Mouse (Mus musculus): ENCODE data around the gene Itga5. TPM values are rescaled to one million over a fixed set of nuclear protein-coding genes. Genes with fewer than 3 reads are reported as not detected.
A peak's percentile ranks its signal among the peaks of the same experiment; 100 is the strongest.

Itga5 gene
- total and polyA plus RNA-seq, 3 experiments = 0.17 to 1.8 (median 0.28) TPM

GRCm38 (mm10) chr15:103333081-103333615, 33.4 kb downstream of the Itga5 start:
- Histone ChIP-seq H3K27ac (ENCODE audit: insufficient read depth, low read depth) (peak overlapping the region; percentile 25), H3K9me3 (replicated peaks; ENCODE audit: low read length) (no peaks in the 10 kb centered on the region), H3K27me3 (replicated peaks) (no peaks in the 10 kb centered on the region), H3K79me2 (replicated peaks; ENCODE audit: control insufficient read depth, extremely low read depth, insufficient read depth, poor library complexity, severe bottlenecking) (no peaks in the 10 kb centered on the region), H3K9ac (ENCODE audit: insufficient read depth, low read depth) (peak overlapping the region; percentile 31; the same call in 1 of the 2 replicates), H3K4me2 (ENCODE audit: insufficient read depth, low read depth, poor library complexity, severe bottlenecking) (peak overlapping the region; percentile 64), H3K36me3 (replicated peaks in 1 of 2; ENCODE audit: control insufficient read depth in 1 of 2, insufficient read depth in 1 of 2, low read length in 1 of 2) (peaks cover 0 to 10% of the 10 kb centered on the region in 2 experiments), H3K4me3 (replicated peaks in 1 of 3; ENCODE audit: low read depth in 2 of 3, low read length in 2 of 3, poor library complexity in 1 of 3) (peak overlapping the region; percentile 21 to 59 (median 39)), H3K4me1 (ENCODE audit: control insufficient read depth in 1 of 2, insufficient read depth in 2 of 2) (peaks cover 15 to 69% of the 10 kb centered on the region in 2 experiments)
- in situ Hi-C loops (cut with MboI; ENCODE audit: low pct_ligation_motif_present, low pct_unique_long_range_greater_than_20kb, low sequenced_read_pairs) = no loop called here
- dilution Hi-C loops (cut with MboI; ENCODE audit: extremely low pct_ligation_motif_present, extremely low pct_unique_long_range_greater_than_20kb, low sequenced_read_pairs) = no loop called here
- peak; percentile 68 for DNase-seq (ENCODE audit: extremely low read depth)
- TF ChIP-seq TBP (conservative IDR thresholded peaks at IDR 0.05; ENCODE audit: low read depth, low read length) (no peak; the same call in 1 of the 2 replicates), BHLHE40 (IDR thresholded peaks at IDR 0.05; ENCODE audit: low read depth, low read length) (no peak), POLR2A (IDR thresholded peaks at IDR 0.05; ENCODE audit: low read depth, low read length) (no peak), E2F4 (IDR thresholded peaks at IDR 0.05; ENCODE audit: insufficient replicate concordance, low read depth, low read length) (no peak), KAT2A (IDR thresholded peaks at IDR 0.05; ENCODE audit: insufficient replicate concordance, low read length) (no peak), CTCF (conservative IDR thresholded peaks at IDR 0.05 in 1 of 2, IDR thresholded peaks at IDR 0.05 in 1 of 2; ENCODE audit: low read depth in 2 of 2, low read length in 2 of 2) (no peak), MXI1 (IDR thresholded peaks at IDR 0.05; ENCODE audit: low read depth, low read length) (no peak), SIN3A (IDR thresholded peaks at IDR 0.05; ENCODE audit: low read length) (no peak), SMC3 (IDR thresholded peaks at IDR 0.05; ENCODE audit: low read depth, low read length) (no peak), MAFK (IDR thresholded peaks at IDR 0.05; ENCODE audit: insufficient replicate concordance, low read length) (no peak), NRF1 (IDR thresholded peaks at IDR 0.05; ENCODE audit: low read depth, low read length) (no peak), GABPA (IDR thresholded peaks at IDR 0.05; ENCODE audit: insufficient replicate concordance, low read depth, low read length) (no peak), PAX5 (IDR thresholded peaks at IDR 0.05; ENCODE audit: low read length) (no peak), RAD21 (IDR thresholded peaks at IDR 0.05; ENCODE audit: low read depth, low read length) (no peak), ZC3H11A (IDR thresholded peaks at IDR 0.05; ENCODE audit: low read depth, low read length) (no peak)

GRCm38 (mm10) chr15:103323455-103324247, 42.9 kb downstream of the Itga5 start:
- in situ Hi-C loops (cut with MboI; ENCODE audit: low pct_ligation_motif_present, low pct_unique_long_range_greater_than_20kb, low sequenced_read_pairs) (no loop called here), dilution Hi-C loops (cut with MboI; ENCODE audit: extremely low pct_ligation_motif_present, extremely low pct_unique_long_range_greater_than_20kb, low sequenced_read_pairs) (no loop called here)
- peak; percentile 87 for DNase-seq (ENCODE audit: extremely low read depth)
- H3K4me3 ChIP-seq (replicated peaks in 1 of 3; ENCODE audit: low read depth in 2 of 3, low read length in 2 of 3, poor library complexity in 1 of 3) = peak overlapping the region; percentile 52 to 60 (median 52)
- peak overlapping the region; percentile 76 for H3K9ac ChIP-seq (ENCODE audit: insufficient read depth, low read depth)
- no peaks in the 10 kb centered on the region for H3K27me3 ChIP-seq (replicated peaks)
- H3K27ac ChIP-seq (ENCODE audit: insufficient read depth, low read depth) = 0 out of 2 replicates have a peak overlapping the region, but pooled peaks have one; percentile 17
- H3K4me2 ChIP-seq (ENCODE audit: insufficient read depth, low read depth, poor library complexity, severe bottlenecking) = peak overlapping the region; percentile 90
- no peaks in the 10 kb centered on the region for H3K79me2 ChIP-seq (replicated peaks; ENCODE audit: control insufficient read depth, extremely low read depth, insufficient read depth, poor library complexity, severe bottlenecking)
- H3K9me3 ChIP-seq (replicated peaks; ENCODE audit: low read length) = no peaks in the 10 kb centered on the region
- H3K36me3 ChIP-seq (replicated peaks in 1 of 2; ENCODE audit: control insufficient read depth in 1 of 2, insufficient read depth in 1 of 2, low read length in 1 of 2) = peaks cover 0 to 51% of the 10 kb centered on the region in 2 experiments
- peaks cover 3 to 23% of the 10 kb centered on the region in 2 experiments for H3K4me1 ChIP-seq (ENCODE audit: control insufficient read depth in 1 of 2, insufficient read depth in 2 of 2)
- no peak for TF ChIP-seq BHLHE40 (IDR thresholded peaks at IDR 0.05; ENCODE audit: low read depth, low read length)
- TF ChIP-seq POLR2A (IDR thresholded peaks at IDR 0.05; ENCODE audit: low read depth, low read length) = peak; percentile 54; the same call in 1 of the 2 replicates
- TF ChIP-seq EP300 (IDR thresholded peaks at IDR 0.05; ENCODE audit: low read length) = no peak
- TF ChIP-seq PAX5 (IDR thresholded peaks at IDR 0.05; ENCODE audit: low read length) = no peak
- no peak for TF ChIP-seq JUND (conservative IDR thresholded peaks at IDR 0.05; ENCODE audit: low read depth, low read length)
- TF ChIP-seq RAD21 (IDR thresholded peaks at IDR 0.05; ENCODE audit: low read depth, low read length) = peak; percentile 72
- no peak for TF ChIP-seq ZC3H11A (IDR thresholded peaks at IDR 0.05; ENCODE audit: low read depth, low read length)
- TF ChIP-seq MAFK (IDR thresholded peaks at IDR 0.05; ENCODE audit: insufficient replicate concordance, low read length) = no peak
- TF ChIP-seq SIN3A (IDR thresholded peaks at IDR 0.05; ENCODE audit: low read length) = peak; percentile 67
- TF ChIP-seq MXI1 (IDR thresholded peaks at IDR 0.05; ENCODE audit: low read depth, low read length) = peak; percentile 62; the same call in 1 of the 2 replicates
- TF ChIP-seq USF1 (IDR thresholded peaks at IDR 0.05; ENCODE audit: low read depth, low read length) = no peak
- no peak for TF ChIP-seq MYC (IDR thresholded peaks at IDR 0.05; ENCODE audit: low read depth, low read length)
- TF ChIP-seq NRF1 (IDR thresholded peaks at IDR 0.05; ENCODE audit: low read depth, low read length) = no peak
- TF ChIP-seq SMC3 (IDR thresholded peaks at IDR 0.05; ENCODE audit: low read depth, low read length) = peak; percentile 71
- peak; percentile 37; the same call in 1 of the 2 replicates for TF ChIP-seq TCF12 (IDR thresholded peaks at IDR 0.05; ENCODE audit: low read depth, low read length)
- TF ChIP-seq HCFC1 (IDR thresholded peaks at IDR 0.05; ENCODE audit: low read depth, low read length) = no peak
- TF ChIP-seq POLR2AphosphoS2 (IDR thresholded peaks at IDR 0.05; ENCODE audit: low read depth, low read length) = no peak
- no peak for TF ChIP-seq CHD1 (IDR thresholded peaks at IDR 0.05; ENCODE audit: low read depth, low read length)
- no peak for TF ChIP-seq ZNF384 (IDR thresholded peaks at IDR 0.05; ENCODE audit: low read depth, low read length)
- TF ChIP-seq MAX (IDR thresholded peaks at IDR 0.05; ENCODE audit: low read length) = no peak
- no peak for TF ChIP-seq IRF4 (IDR thresholded peaks at IDR 0.05; ENCODE audit: low read depth, low read length)
- TF ChIP-seq ZMIZ1 (IDR thresholded peaks at IDR 0.05; ENCODE audit: low read depth, low read length) = no peak
- no peak for TF ChIP-seq ELF1 (IDR thresholded peaks at IDR 0.05; ENCODE audit: low read depth, low read length)
- peak; percentile 94 to 97 for TF ChIP-seq CTCF (conservative IDR thresholded peaks at IDR 0.05 in 1 of 2, IDR thresholded peaks at IDR 0.05 in 1 of 2; ENCODE audit: low read depth in 2 of 2, low read length in 2 of 2)
